Mouse (Mus musculus): Measurements from ENCODE around the gene Rasgef1b. TPM values are rescaled to one million over a fixed set of nuclear protein-coding genes. Genes with fewer than 3 reads are reported as not detected.
A peak's percentile ranks its signal among the peaks of the same experiment; 100 is the strongest.

Gene Rasgef1b
- polyA plus RNA-seq, 1 experiment from 2014 or later: 13.3 TPM

DNA sequence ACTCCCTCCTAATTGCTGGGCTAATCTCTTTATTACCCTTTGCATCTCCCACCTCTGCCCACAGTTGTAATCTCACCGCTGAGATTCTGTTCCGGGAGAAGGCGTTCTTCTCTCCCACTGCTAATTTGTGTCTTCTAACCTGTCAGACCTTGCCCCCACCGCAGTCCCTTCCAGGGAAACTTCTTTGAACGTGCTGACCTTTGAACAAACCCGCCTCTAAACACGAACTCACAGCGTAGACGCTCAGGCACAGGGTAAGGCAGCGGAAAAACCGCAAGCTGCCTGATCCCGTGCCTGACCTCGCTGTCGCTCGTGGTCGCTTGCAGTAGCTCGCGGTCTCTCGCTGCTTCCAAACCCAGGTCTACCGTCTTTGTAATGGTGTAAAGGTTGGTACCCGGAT, 312.0 kb downstream of the Rasgef1b start:
- ATAC-seq (replicated peaks; ENCODE audit: low FRiP score) (no peak), DNase-seq (ENCODE audit: low spot score) (no peak)
- Histone ChIP-seq H3K27ac (ENCODE audit: low read depth, low read length) (no peak overlapping the region), H3K36me3 (ENCODE audit: control insufficient read depth, insufficient read depth, low read length) (no peaks in the 10 kb centered on the region), H3K4me2 (no peak overlapping the region), H3K4me1 (replicated peaks; ENCODE audit: control insufficient read depth, insufficient read depth, low read length) (no peaks in the 10 kb centered on the region), H3K27me3 (replicated peaks; ENCODE audit: control insufficient read depth, insufficient read depth, low read length) (no peaks in the 10 kb centered on the region), H3K9me3 (ENCODE audit: control insufficient read depth, low read length) (no peaks in the 10 kb centered on the region), H3K9ac (ENCODE audit: low read depth, low read length) (no peak overlapping the region), H3K4me3 (ENCODE audit: low read depth, low read length) (no peak overlapping the region)
- 74% methylated on average over 21 of the region's 21 CpGs for WGBS

DNA sequence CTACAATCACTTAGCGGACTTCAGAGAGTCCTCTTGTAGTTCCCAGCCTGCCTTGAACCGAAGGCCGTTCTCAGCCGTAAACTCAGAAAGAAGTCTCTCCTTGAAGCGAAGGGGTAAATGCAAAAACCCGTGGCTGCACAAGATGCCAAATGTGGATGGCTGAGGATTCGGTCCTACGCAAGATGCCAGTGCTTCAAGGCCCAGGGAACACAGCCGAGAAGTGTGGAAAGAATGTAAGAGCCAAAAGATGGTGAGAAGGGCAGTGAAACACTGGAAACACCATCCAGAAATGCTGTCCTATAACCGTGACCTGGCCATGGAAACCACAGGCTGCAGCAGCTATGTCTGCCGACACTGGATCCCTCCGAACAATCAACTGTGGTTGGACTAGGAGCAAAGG, 313.2 kb downstream of the Rasgef1b start:
- ATAC-seq (replicated peaks; ENCODE audit: low FRiP score) (no peak), DNase-seq (ENCODE audit: low spot score) (no peak)
- H3K4me1 ChIP-seq (replicated peaks; ENCODE audit: control insufficient read depth, insufficient read depth, low read length): no peaks in the 10 kb centered on the region
- H3K27ac ChIP-seq (ENCODE audit: low read depth, low read length): no peak overlapping the region
- WGBS: 91% methylated on average over 12 of the region's 12 CpGs
- H3K4me3 ChIP-seq (ENCODE audit: low read depth, low read length): no peak overlapping the region
- no peak overlapping the region for H3K4me2 ChIP-seq
- no peaks in the 10 kb centered on the region for H3K9me3 ChIP-seq (ENCODE audit: control insufficient read depth, low read length)
- no peak overlapping the region for H3K9ac ChIP-seq (ENCODE audit: low read depth, low read length)
- H3K36me3 ChIP-seq (ENCODE audit: control insufficient read depth, insufficient read depth, low read length): no peaks in the 10 kb centered on the region
- no peaks in the 10 kb centered on the region for H3K27me3 ChIP-seq (replicated peaks; ENCODE audit: control insufficient read depth, insufficient read depth, low read length)

DNA sequence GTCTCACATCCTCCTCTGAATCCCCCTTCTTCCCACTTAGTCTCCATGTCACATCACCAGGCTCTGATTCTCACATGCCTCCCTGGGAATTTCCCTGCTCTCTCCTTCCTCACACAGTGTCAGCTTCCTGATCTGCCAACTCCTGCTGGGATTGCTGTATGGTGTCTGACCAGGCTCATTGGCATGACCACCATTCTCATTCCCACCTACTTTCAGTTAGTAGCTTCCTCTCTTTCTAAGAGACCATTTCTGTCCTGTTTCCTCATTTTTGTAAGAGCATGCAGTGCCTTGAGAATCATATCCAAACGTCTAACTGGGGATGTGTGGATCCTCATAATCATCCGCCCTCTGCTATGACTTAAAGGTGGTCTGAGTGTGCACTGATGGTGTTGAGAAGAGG, 313.8 kb downstream of the Rasgef1b start:
- no peak overlapping the region for H3K4me2 ChIP-seq
- H3K27me3 ChIP-seq (replicated peaks; ENCODE audit: control insufficient read depth, insufficient read depth, low read length): no peaks in the 10 kb centered on the region
- no peak overlapping the region for H3K9ac ChIP-seq (ENCODE audit: low read depth, low read length)
- no peaks in the 10 kb centered on the region for H3K9me3 ChIP-seq (ENCODE audit: control insufficient read depth, low read length)
- 69% methylated on average over 2 of the region's 2 CpGs for WGBS
- DNase-seq (ENCODE audit: low spot score): no peak
- no peak for ATAC-seq (replicated peaks; ENCODE audit: low FRiP score)
- H3K4me1 ChIP-seq (replicated peaks; ENCODE audit: control insufficient read depth, insufficient read depth, low read length): no peaks in the 10 kb centered on the region
- no peaks in the 10 kb centered on the region for H3K36me3 ChIP-seq (ENCODE audit: control insufficient read depth, insufficient read depth, low read length)
- no peak overlapping the region for H3K4me3 ChIP-seq (ENCODE audit: low read depth, low read length)
- no peak overlapping the region for H3K27ac ChIP-seq (ENCODE audit: low read depth, low read length)

DNA sequence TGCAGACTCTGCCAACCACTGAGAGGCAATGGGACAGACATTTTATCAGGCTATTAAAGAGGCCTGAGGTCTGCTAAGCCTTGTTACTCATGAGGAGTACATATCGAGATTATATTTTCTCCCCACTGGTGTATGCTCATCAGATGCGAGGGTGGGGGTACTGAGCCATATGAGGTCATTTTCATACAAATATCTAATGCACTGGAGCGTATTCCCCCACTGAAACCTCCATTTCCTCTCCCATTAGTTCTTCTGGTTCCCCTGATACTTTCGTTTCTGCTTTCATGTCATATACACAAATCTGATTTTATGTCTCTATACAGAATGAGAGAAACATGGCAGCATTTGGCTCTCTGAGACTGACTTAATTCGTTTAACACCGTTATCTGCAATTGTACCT, 314.6 kb downstream of the Rasgef1b start:
- no peak for DNase-seq (ENCODE audit: low spot score)

DNA sequence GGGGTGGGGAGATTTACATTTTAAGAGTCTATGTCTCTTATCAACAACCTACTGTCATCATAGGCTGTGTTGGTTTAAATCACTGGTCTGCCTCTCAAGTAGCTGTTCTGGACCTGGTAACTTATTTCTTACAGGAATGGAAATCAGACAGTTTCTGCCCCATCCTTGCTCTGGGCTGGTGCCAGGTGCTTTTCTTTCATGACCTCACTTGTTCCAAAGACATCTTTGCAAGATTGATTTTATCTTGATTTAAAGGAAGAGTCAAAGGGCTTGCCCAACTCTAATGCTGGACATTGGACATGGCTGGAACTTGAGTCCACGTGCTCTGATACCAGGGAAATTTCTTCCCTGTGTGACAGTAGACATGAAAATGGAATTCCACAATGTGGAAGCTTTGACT, 315.0 kb downstream of the Rasgef1b start:
- no peak for DNase-seq (ENCODE audit: low spot score)
- no peak overlapping the region for H3K4me2 ChIP-seq
- no peaks in the 10 kb centered on the region for H3K4me1 ChIP-seq (replicated peaks; ENCODE audit: control insufficient read depth, insufficient read depth, low read length)
- no peaks in the 10 kb centered on the region for H3K27me3 ChIP-seq (replicated peaks; ENCODE audit: control insufficient read depth, insufficient read depth, low read length)
- H3K9me3 ChIP-seq (ENCODE audit: control insufficient read depth, low read length): no peaks in the 10 kb centered on the region
- no peak for ATAC-seq (replicated peaks; ENCODE audit: low FRiP score)
- no peak overlapping the region for H3K4me3 ChIP-seq (ENCODE audit: low read depth, low read length)
- 69% methylated on average over 1 of the region's 1 CpGs for WGBS
- H3K9ac ChIP-seq (ENCODE audit: low read depth, low read length): no peak overlapping the region
- H3K27ac ChIP-seq (ENCODE audit: low read depth, low read length): no peak overlapping the region
- H3K36me3 ChIP-seq (ENCODE audit: control insufficient read depth, insufficient read depth, low read length): no peaks in the 10 kb centered on the region

More for the DNA sequence above, 314.6 kb downstream of the Rasgef1b start:
- Histone ChIP-seq H3K4me1 (replicated peaks; ENCODE audit: control insufficient read depth, insufficient read depth, low read length) (no peaks in the 10 kb centered on the region), H3K9ac (ENCODE audit: low read depth, low read length) (no peak overlapping the region), H3K27ac (ENCODE audit: low read depth, low read length) (no peak overlapping the region), H3K4me3 (ENCODE audit: low read depth, low read length) (no peak overlapping the region), H3K36me3 (ENCODE audit: control insufficient read depth, insufficient read depth, low read length) (no peaks in the 10 kb centered on the region), H3K4me2 (no peak overlapping the region), H3K9me3 (ENCODE audit: control insufficient read depth, low read length) (no peaks in the 10 kb centered on the region), H3K27me3 (replicated peaks; ENCODE audit: control insufficient read depth, insufficient read depth, low read length) (no peaks in the 10 kb centered on the region)
- WGBS: 85% methylated on average over 6 of the region's 6 CpGs
- ATAC-seq (replicated peaks; ENCODE audit: low FRiP score): no peak

DNA sequence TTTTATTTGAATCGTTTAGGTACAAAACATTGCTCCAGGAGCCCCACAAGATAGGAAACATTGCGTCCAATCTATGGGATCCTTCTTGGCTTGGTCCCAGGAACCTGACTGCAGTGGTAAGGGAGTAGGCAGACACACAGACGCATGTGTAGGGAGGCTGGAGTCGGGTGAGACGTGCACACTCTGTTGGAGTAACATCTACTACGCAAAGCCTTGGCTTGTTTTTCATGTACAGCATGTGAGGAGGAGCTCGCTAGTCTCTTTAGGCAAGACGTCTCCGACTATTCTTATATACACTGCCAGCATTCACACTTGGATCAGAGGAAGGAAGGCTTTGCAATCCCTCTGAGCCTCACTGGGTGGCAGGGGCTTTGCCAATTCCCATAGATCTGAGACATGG, 315.5 kb downstream of the Rasgef1b start:
- no peak for DNase-seq (ENCODE audit: low spot score)
- no peak for ATAC-seq (replicated peaks; ENCODE audit: low FRiP score)
- no peaks in the 10 kb centered on the region for H3K36me3 ChIP-seq (ENCODE audit: control insufficient read depth, insufficient read depth, low read length)
- no peaks in the 10 kb centered on the region for H3K27me3 ChIP-seq (replicated peaks; ENCODE audit: control insufficient read depth, insufficient read depth, low read length)
- H3K4me1 ChIP-seq (replicated peaks; ENCODE audit: control insufficient read depth, insufficient read depth, low read length): no peaks in the 10 kb centered on the region
- no peak overlapping the region for H3K27ac ChIP-seq (ENCODE audit: low read depth, low read length)
- H3K4me2 ChIP-seq: no peak overlapping the region
- H3K4me3 ChIP-seq (ENCODE audit: low read depth, low read length): no peak overlapping the region
- WGBS: 86% methylated on average over 9 of the region's 9 CpGs
- no peaks in the 10 kb centered on the region for H3K9me3 ChIP-seq (ENCODE audit: control insufficient read depth, low read length)
- no peak overlapping the region for H3K9ac ChIP-seq (ENCODE audit: low read depth, low read length)

DNA sequence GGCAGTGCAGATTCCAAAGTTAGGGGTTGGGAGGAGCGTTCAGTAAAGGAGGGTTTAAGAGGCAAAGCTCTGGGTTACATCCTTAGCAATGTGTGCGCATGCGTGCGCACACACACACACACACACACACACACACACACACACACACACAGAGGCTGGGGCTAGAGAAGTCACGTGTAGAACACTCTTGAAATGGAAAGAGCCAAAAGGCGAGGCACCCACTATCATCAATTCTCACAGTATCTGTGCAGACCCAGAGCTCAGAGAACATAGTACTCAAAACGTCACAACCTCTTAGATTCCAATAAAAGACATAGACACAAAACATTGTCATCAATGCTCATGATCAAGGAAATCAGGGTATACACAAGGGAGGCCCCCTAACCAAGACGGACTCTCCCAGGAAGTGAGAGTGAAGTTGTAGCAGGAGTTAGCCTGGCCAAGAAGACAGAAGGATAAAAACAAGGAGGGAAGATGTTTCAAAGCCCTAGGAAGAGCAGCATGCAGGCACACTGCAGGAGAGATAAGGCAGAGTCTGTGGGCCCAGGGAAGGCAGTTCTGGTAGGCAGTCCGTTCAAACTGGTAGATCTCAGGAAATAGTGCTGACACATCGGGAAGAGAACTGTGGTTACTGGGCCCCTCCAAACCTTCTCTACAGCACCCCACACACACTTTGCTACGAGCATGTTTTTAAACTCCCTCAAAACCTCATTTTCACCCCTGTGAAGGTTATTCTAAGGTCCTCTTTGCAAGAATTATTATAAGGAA, 324.3 kb downstream of the Rasgef1b start:
- Histone ChIP-seq H3K4me2 (peak overlapping the region; percentile 29), H3K27ac (ENCODE audit: low read depth, low read length) (peak overlapping the region; percentile 48; the same call in 1 of the 2 replicates), H3K36me3 (ENCODE audit: control insufficient read depth, insufficient read depth, low read length) (no peaks in the 10 kb centered on the region), H3K4me1 (replicated peaks; ENCODE audit: control insufficient read depth, insufficient read depth, low read length) (peaks cover 35% of the 10 kb centered on the region), H3K9ac (ENCODE audit: low read depth, low read length) (no peak overlapping the region), H3K4me3 (ENCODE audit: low read depth, low read length) (no peak overlapping the region), H3K9me3 (ENCODE audit: control insufficient read depth, low read length) (no peaks in the 10 kb centered on the region), H3K27me3 (replicated peaks; ENCODE audit: control insufficient read depth, insufficient read depth, low read length) (no peaks in the 10 kb centered on the region)
- DNase-seq (ENCODE audit: low spot score) (no peak), ATAC-seq (replicated peaks; ENCODE audit: low FRiP score) (peak; percentile 79)
- WGBS: 52% methylated on average over 11 of the region's 11 CpGs

DNA sequence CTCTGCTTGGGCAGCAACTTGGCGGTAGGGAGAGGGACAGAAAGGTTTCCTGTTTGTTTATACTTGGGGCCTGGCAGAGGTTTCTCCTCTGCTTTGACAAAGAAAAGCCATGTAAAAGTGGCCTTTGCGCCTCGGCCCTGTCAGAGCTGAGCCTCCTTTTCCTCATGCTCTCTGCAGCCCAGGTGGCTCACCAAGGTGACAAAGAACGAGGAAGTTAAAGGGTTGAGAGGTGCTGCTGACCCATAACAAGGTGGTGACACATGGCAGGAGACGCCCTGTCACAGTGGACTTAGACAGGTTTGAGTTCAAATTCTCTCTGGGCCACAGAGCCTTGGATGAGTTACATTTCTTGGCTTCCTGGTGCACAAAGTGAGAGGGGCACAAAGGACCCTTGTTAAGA, 325.5 kb downstream of the Rasgef1b start:
- no peaks in the 10 kb centered on the region for H3K9me3 ChIP-seq (ENCODE audit: control insufficient read depth, low read length)
- 62% methylated on average over 5 of the region's 5 CpGs for WGBS
- H3K36me3 ChIP-seq (ENCODE audit: control insufficient read depth, insufficient read depth, low read length): no peaks in the 10 kb centered on the region
- H3K27ac ChIP-seq (ENCODE audit: low read depth, low read length): no peak overlapping the region
- peaks cover 37% of the 10 kb centered on the region for H3K4me1 ChIP-seq (replicated peaks; ENCODE audit: control insufficient read depth, insufficient read depth, low read length)
- no peak overlapping the region for H3K9ac ChIP-seq (ENCODE audit: low read depth, low read length)
- DNase-seq (ENCODE audit: low spot score): no peak
- no peak overlapping the region for H3K4me3 ChIP-seq (ENCODE audit: low read depth, low read length)
- no peaks in the 10 kb centered on the region for H3K27me3 ChIP-seq (replicated peaks; ENCODE audit: control insufficient read depth, insufficient read depth, low read length)
- no peak overlapping the region for H3K4me2 ChIP-seq
- ATAC-seq (replicated peaks; ENCODE audit: low FRiP score): no peak

DNA sequence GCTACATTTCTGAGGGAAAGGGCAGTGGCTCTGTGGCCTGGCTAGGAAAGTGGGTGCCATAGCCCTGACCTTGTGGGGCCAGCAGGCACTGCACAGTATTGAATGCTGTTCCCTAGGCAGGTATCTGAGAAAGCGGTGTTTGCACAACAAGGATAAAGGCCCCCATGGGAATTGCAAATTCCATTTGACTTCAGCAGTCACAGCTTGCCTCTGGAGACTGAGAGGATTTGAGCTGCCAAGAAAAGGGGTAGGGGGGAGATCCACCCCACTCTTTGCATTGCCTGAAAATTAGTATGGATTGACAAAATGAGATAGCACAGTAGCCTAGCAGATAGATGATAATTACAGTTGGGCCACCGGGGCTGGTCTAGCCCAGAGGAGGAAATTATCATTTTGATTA, 326.1 kb downstream of the Rasgef1b start:
- H3K4me1 ChIP-seq (replicated peaks; ENCODE audit: control insufficient read depth, insufficient read depth, low read length): peaks cover 37% of the 10 kb centered on the region
- no peak overlapping the region for H3K4me3 ChIP-seq (ENCODE audit: low read depth, low read length)
- ATAC-seq (replicated peaks; ENCODE audit: low FRiP score) (no peak), DNase-seq (ENCODE audit: low spot score) (no peak)
- no peak overlapping the region for H3K9ac ChIP-seq (ENCODE audit: low read depth, low read length)
- no peaks in the 10 kb centered on the region for H3K27me3 ChIP-seq (replicated peaks; ENCODE audit: control insufficient read depth, insufficient read depth, low read length)
- H3K27ac ChIP-seq (ENCODE audit: low read depth, low read length): no peak overlapping the region
- no peak overlapping the region for H3K4me2 ChIP-seq
- no peaks in the 10 kb centered on the region for H3K9me3 ChIP-seq (ENCODE audit: control insufficient read depth, low read length)
- no peaks in the 10 kb centered on the region for H3K36me3 ChIP-seq (ENCODE audit: control insufficient read depth, insufficient read depth, low read length)
- 38% methylated on average over 2 of the region's 2 CpGs for WGBS

All from liver, embryonic 11.5 days (tissue).